Mouse (Mus musculus) midbrain, embryonic 13.5 days (tissue): Measurements from ENCODE around the gene Foxj3. TPM values are rescaled to one million over a fixed set of nuclear protein-coding genes. Genes with fewer than 3 reads are reported as not detected.

Experiments
- ATAC-seq: fragments of 200-750 bp; cut with Nextera tagmentation; 2 replicates; pipeline ENCODE4 v1.8.0; 2017; ENCODE audit warnings: mild to moderate bottlenecking, moderate TSS enrichment, moderate library complexity
- H3K27ac ChIP-seq: fragments of 300-500 bp; sonication (generic); 2 replicates; pipeline ENCODE4 v1.5.1; 2015; ENCODE audit warnings: inconsistent platforms, mild to moderate bottlenecking, moderate library complexity
- H3K27me3 ChIP-seq: fragments of 300-500 bp; sonication (generic); 2 replicates; pipeline ENCODE4 v1.6.1; 2015; ENCODE audit warnings: mild to moderate bottlenecking, inconsistent platforms
- H3K36me3 ChIP-seq: fragments of 300-500 bp; sonication (generic); 2 replicates; pipeline ENCODE4 v1.6.1; 2015; ENCODE audit warnings: mild to moderate bottlenecking, inconsistent platforms
- H3K4me1 ChIP-seq: fragments of 300-500 bp; sonication (generic); replicated peaks from 2 replicates; pipeline ENCODE4 v1.6.1; 2015; ENCODE audit warnings: inconsistent platforms
- H3K4me2 ChIP-seq: fragments of 300-500 bp; sonication (generic); replicated peaks from 2 replicates; pipeline ENCODE4 v1.6.1; 2015; ENCODE audit warnings: moderate library complexity, mild to moderate bottlenecking, inconsistent platforms
- H3K4me3 ChIP-seq: fragments of 300-500 bp; sonication (generic); replicated peaks from 2 replicates; pipeline ENCODE4 v1.5.1; 2015; ENCODE audit warnings: mild to moderate bottlenecking, inconsistent platforms
- H3K9ac ChIP-seq: fragments of 300-500 bp; sonication (generic); replicated peaks from 2 replicates; pipeline ENCODE4 v1.6.1; 2015; ENCODE audit warnings: mild to moderate bottlenecking, inconsistent platforms
- H3K9me3 ChIP-seq: fragments of 300-500 bp; sonication (generic); 2 replicates; pipeline ENCODE4 v1.6.1; 2016; ENCODE audit warnings: mild to moderate bottlenecking, inconsistent platforms
- WGBS: fragments of 180-500 bp; shearing (Covaris S2); methylation state at CpG from one replicate; pipeline ENCODE4 v1.1.7; 2015; 5-methylcytosine and 5-hydroxymethylcytosine counted together
- polyA plus RNA-seq: library from polyadenylated mRNA; unstranded; fragments of >200 nt; fragmentation: Nextera tagmentation; extraction: Ambion mirVana; gene quantifications from 2 replicates; pipeline ENCODE4 v1.2.1, GENCODE M21; 2015

The Foxj3 gene
- polyA plus RNA-seq, 1 experiment from 2014 or later: 27.6 TPM

GRCm38 (mm10) chr4:119642666-119643065, 105.9 kb downstream of the Foxj3 start:
- Histone ChIP-seq H3K9me3 (peaks cover 5% of the 10 kb centered on the region; the same call in 1 of the 2 replicates), H3K9ac (no peak overlapping the region), H3K36me3 (no peaks in the 10 kb centered on the region), H3K4me3 (no peak overlapping the region), H3K27ac (no peak overlapping the region), H3K4me2 (no peak overlapping the region), H3K4me1 (no peaks in the 10 kb centered on the region), H3K27me3 (no peaks in the 10 kb centered on the region)
- 87% methylated on average over 4 of the region's 4 CpGs for WGBS
- ATAC-seq: no peak

DNA sequence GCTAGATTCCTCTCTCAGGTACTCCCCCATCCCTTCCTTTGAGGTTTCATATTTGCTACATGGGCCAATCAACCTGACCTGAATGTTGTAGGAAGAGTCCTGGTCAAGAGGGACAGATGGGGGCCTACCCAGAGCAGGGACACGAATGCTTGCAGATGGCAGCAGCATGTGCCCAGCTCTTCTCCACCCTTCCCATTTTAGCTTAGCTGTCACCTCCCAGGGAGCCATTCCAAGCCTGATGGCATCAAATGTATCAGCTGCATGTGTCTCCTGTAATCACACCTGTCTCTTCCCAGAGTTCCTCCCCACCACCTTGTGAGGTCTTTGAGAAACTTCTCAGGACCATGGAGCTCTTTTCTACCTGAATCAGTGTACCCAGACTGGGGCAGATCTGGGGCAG, 120.2 kb downstream of the Foxj3 start:
- H3K4me3 ChIP-seq: no peak overlapping the region
- no peak for ATAC-seq
- H3K9ac ChIP-seq: no peak overlapping the region
- no peak overlapping the region for H3K27ac ChIP-seq
- H3K4me1 ChIP-seq: no peaks in the 10 kb centered on the region
- no peak overlapping the region for H3K4me2 ChIP-seq
- 73% methylated on average over 1 of the region's 1 CpGs for WGBS
- peaks cover 10% of the 10 kb centered on the region for H3K9me3 ChIP-seq
- no peaks in the 10 kb centered on the region for H3K36me3 ChIP-seq
- H3K27me3 ChIP-seq: no peaks in the 10 kb centered on the region

- no peak overlapping the region for H3K9ac ChIP-seq
- H3K4me3 ChIP-seq: no peak overlapping the region
- H3K4me2 ChIP-seq: no peak overlapping the region
- peaks cover 5% of the 10 kb centered on the region for H3K9me3 ChIP-seq
- no peak for ATAC-seq
- WGBS: 56% methylated on average over 2 of the region's 2 CpGs
- no peaks in the 10 kb centered on the region for H3K27me3 ChIP-seq
- no peaks in the 10 kb centered on the region for H3K4me1 ChIP-seq
- no peak overlapping the region for H3K27ac ChIP-seq
- no peaks in the 10 kb centered on the region for H3K36me3 ChIP-seq
These were observed 121.4 kb downstream of the Foxj3 start for GRCm38 (mm10) chr4:119658246-119658645.

GRCm38 (mm10) chr4:119658731-119659130, 121.9 kb downstream of the Foxj3 start, which contains the start of gene Guca2b:
Gene Guca2b (minus strand): TSS chr4:119658954.
- no peak within 1 kb of the TSS for H3K9ac ChIP-seq
- H3K4me3 ChIP-seq: no peak within 1 kb of the TSS
- H3K4me2 ChIP-seq: no peak within 1 kb of the TSS
- no peaks in the 10 kb centered on the region for H3K4me1 ChIP-seq
- peaks cover under 1% of the 10 kb centered on the region; the same call in 1 of the 2 replicates for H3K9me3 ChIP-seq
- H3K27ac ChIP-seq: no peak within 1 kb of the TSS
- H3K27me3 ChIP-seq: no peaks in the 10 kb centered on the region
- H3K36me3 ChIP-seq: no peaks in the 10 kb centered on the region
- 86% methylated on average over 4 of the region's 4 CpGs for WGBS
- no peak for ATAC-seq

DNA sequence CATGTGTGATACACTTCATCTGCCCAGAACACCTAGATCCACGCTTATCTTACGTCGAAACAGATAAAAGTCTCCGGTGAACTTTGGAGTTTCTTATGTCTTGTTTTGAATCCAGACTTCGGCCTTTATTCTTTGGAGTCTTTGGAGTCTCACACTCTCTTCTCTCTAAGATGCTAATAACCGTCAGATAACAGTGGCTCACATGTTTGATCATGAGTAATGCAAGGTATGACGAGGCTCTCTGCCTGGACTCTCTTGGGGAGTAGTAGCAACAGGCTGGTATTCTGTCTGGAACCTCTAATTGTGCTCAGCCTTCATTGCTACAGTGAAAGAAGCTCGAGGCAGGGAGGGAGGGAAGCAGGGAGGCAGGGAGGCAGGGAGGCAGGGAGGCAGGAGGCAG, 123.2 kb downstream of the Foxj3 start:
- Histone ChIP-seq H3K27ac (no peak overlapping the region), H3K4me3 (no peak overlapping the region), H3K4me2 (no peak overlapping the region), H3K9ac (no peak overlapping the region), H3K27me3 (no peaks in the 10 kb centered on the region), H3K36me3 (no peaks in the 10 kb centered on the region), H3K4me1 (no peaks in the 10 kb centered on the region), H3K9me3 (no peaks in the 10 kb centered on the region)
- ATAC-seq: no peak
- 83% methylated on average over 8 of the region's 8 CpGs for WGBS

GRCm38 (mm10) chr4:119662151-119662550, 125.3 kb downstream of the Foxj3 start:
- no peaks in the 10 kb centered on the region for H3K9me3 ChIP-seq
- H3K27me3 ChIP-seq: no peaks in the 10 kb centered on the region
- no peak overlapping the region for H3K9ac ChIP-seq
- H3K4me1 ChIP-seq: 0 out of 2 replicates have a peak, but pooled peaks cover 6% of the 10 kb centered on the region
- no peak overlapping the region for H3K4me3 ChIP-seq
- no peaks in the 10 kb centered on the region for H3K36me3 ChIP-seq
- WGBS: 81% methylated on average over 4 of the region's 4 CpGs
- H3K27ac ChIP-seq: no peak overlapping the region
- no peak for ATAC-seq
- no peak overlapping the region for H3K4me2 ChIP-seq

GRCm38 (mm10) chr4:119662976-119663375, 126.2 kb downstream of the Foxj3 start:
- Histone ChIP-seq H3K9ac (no peak overlapping the region), H3K27me3 (no peaks in the 10 kb centered on the region), H3K27ac (no peak overlapping the region), H3K4me1 (0 out of 2 replicates have a peak, but pooled peaks cover 6% of the 10 kb centered on the region), H3K36me3 (no peaks in the 10 kb centered on the region), H3K4me2 (no peak overlapping the region), H3K9me3 (no peaks in the 10 kb centered on the region), H3K4me3 (no peak overlapping the region)
- no peak for ATAC-seq
- WGBS: 93% methylated on average over 7 of the region's 7 CpGs

DNA sequence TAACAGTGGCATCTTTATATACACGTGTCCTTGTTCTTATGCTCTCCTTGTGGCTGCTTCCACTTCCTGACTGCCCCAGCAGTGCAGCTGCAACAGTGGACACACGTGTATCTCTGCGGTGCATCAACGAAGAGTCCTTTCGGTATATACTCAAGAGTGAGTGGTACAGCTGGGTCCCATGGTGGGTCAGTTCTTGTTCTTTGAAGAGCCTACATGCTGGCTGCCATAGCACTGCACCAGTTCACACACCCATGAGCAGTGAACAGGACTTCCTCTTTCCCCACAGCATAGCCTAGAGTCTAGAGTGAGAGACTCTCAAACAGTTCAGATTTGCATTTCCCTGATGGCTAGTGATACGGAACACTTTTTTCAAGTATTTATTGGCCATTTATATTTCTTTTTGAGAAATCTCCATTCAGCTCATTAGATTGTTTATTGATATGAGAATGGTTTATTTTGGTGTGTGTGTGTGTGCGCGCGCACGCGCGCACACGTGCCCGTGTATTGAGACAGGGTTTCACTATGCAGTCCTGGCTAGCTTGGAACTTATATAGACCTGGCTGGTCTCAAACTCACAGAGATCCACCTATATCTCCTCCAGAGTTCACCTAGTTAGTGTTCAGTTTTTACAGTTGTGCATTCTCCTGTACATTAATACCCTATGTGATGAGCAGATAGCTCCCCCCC, 126.7 kb downstream of the Foxj3 start:
- Histone ChIP-seq H3K4me1 (0 out of 2 replicates have a peak, but pooled peaks cover 6% of the 10 kb centered on the region), H3K4me2 (no peak overlapping the region), H3K9me3 (no peaks in the 10 kb centered on the region), H3K9ac (no peak overlapping the region), H3K27ac (no peak overlapping the region), H3K36me3 (no peaks in the 10 kb centered on the region), H3K27me3 (no peaks in the 10 kb centered on the region), H3K4me3 (no peak overlapping the region)
- no peak for ATAC-seq
- 95% methylated on average over 14 of the region's 14 CpGs for WGBS

- Histone ChIP-seq H3K9ac (no peak overlapping the region), H3K27me3 (no peaks in the 10 kb centered on the region), H3K4me1 (peaks cover 14% of the 10 kb centered on the region), H3K4me2 (no peak overlapping the region), H3K4me3 (no peak overlapping the region), H3K9me3 (no peaks in the 10 kb centered on the region), H3K27ac (no peak overlapping the region), H3K36me3 (no peaks in the 10 kb centered on the region)
- 95% methylated on average over 2 of the region's 2 CpGs for WGBS
- no peak for ATAC-seq
These were observed 128.4 kb downstream of the Foxj3 start for GRCm38 (mm10) chr4:119665166-119665565.

DNA sequence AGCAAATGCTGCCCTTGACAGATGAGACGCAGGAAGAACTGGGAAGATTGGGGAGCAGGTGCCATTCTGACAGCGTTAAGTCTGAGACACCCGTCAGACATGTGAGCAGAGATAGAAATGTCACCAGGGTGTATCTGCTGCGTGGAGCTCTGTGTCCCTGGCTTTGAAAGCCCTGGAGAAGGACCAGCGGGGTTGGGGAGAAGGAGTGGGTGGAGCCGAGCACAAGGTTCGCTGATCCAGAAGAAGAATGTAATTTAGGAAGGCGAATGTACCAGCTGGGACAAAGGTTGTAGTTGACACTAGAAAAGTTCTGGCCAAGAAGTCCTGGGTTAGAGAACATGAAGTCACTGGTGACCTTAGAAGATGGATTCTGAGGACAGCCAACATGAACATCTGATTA, 129.3 kb downstream of the Foxj3 start:
- no peak overlapping the region for H3K27ac ChIP-seq

GRCm38 (mm10) chr4:119667454-119667853, 130.7 kb downstream of the Foxj3 start:
- no peaks in the 10 kb centered on the region for H3K9me3 ChIP-seq
- no peak overlapping the region for H3K4me3 ChIP-seq
- H3K36me3 ChIP-seq: no peaks in the 10 kb centered on the region
- no peak overlapping the region for H3K4me2 ChIP-seq
- WGBS: 21% methylated on average over 5 of the region's 5 CpGs
- no peak overlapping the region for H3K27ac ChIP-seq
- no peak overlapping the region for H3K9ac ChIP-seq
- no peaks in the 10 kb centered on the region for H3K27me3 ChIP-seq
- H3K4me1 ChIP-seq: peaks cover 21% of the 10 kb centered on the region
- ATAC-seq: no peak

More for the DNA sequence above, 129.3 kb downstream of the Foxj3 start:
- Histone ChIP-seq H3K4me3 (no peak overlapping the region), H3K4me2 (no peak overlapping the region), H3K27me3 (no peaks in the 10 kb centered on the region), H3K36me3 (no peaks in the 10 kb centered on the region), H3K4me1 (peaks cover 21% of the 10 kb centered on the region), H3K9me3 (no peaks in the 10 kb centered on the region), H3K9ac (no peak overlapping the region; the same call in 1 of the 2 replicates)
- WGBS: 33% methylated on average over 8 of the region's 8 CpGs
- no peak for ATAC-seq

DNA sequence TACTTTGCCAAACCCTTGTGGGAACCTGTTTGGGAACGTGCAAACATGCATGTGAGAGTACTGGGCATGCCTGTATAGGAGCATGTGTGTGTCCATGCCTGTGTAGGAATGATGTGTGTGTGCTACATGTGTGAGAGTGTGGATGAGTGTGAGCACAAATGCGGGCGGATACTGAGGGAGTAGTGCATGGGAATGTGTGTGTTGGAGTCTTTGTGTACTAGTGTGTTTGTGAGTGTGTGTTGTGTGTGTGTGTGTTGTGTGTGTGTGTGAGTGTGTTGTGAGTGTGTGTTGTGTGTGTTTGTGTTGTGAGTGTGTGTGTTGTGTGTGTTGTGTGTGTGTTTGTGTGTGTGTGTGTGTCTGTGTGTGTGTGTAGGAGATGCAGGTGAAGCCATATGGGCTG, 131.4 kb downstream of the Foxj3 start:
- Histone ChIP-seq H3K4me2 (no peak overlapping the region), H3K9me3 (no peaks in the 10 kb centered on the region), H3K4me1 (peaks cover 21% of the 10 kb centered on the region), H3K27ac (no peak overlapping the region), H3K27me3 (no peaks in the 10 kb centered on the region), H3K4me3 (no peak overlapping the region), H3K9ac (no peak overlapping the region), H3K36me3 (no peaks in the 10 kb centered on the region)
- 89% methylated on average over 3 of the region's 3 CpGs for WGBS
- ATAC-seq: no peak

- no peaks in the 10 kb centered on the region for H3K36me3 ChIP-seq
- H3K27me3 ChIP-seq: no peaks in the 10 kb centered on the region
- H3K4me3 ChIP-seq: no peak overlapping the region
- H3K4me2 ChIP-seq: no peak overlapping the region
- peaks cover 21% of the 10 kb centered on the region for H3K4me1 ChIP-seq
- ATAC-seq: no peak
- H3K27ac ChIP-seq: no peak overlapping the region
- no peak overlapping the region for H3K9ac ChIP-seq
- H3K9me3 ChIP-seq: no peaks in the 10 kb centered on the region
- 86% methylated on average over 4 of the region's 4 CpGs for WGBS
These were observed 131.8 kb downstream of the Foxj3 start for GRCm38 (mm10) chr4:119668596-119668995.
